Mouse (Mus musculus) embryonic fibroblast, embryonic 13.5 days (primary cell): ENCODE measurements at regions not wholly inside any gene's neighbourhood (a gene's known extent, or its start where the extent isn't known, plus 50 kb on each side); places are given as distances from the start of the nearest gene placed in this dataset.

Source experiments
- CTCF ChIP-seq: IDR thresholded peaks from 2 replicates; pipeline ENCODE4 v1.5.1; 2011; ENCODE audit warnings: mild to moderate bottlenecking, control low read depth, low read length, moderate library complexity, borderline replicate concordance; ENCODE audit not compliant: insufficient read depth
- POLR2A ChIP-seq: IDR thresholded peaks from 2 replicates; pipeline ENCODE4 v1.6.1; 2011; ENCODE audit warnings: low read depth, mild to moderate bottlenecking, control low read depth, low read length, moderate library complexity

GRCm38 (mm10) chr7:70744296-70744695, 377.8 kb upstream of the Nr2f2 start:
- TF ChIP-seq CTCF (no peak), POLR2A (no peak)
